Mouse (Mus musculus) stomach, postnatal 0 days (tissue): ENCODE results near the gene Akap14.

Experiments
- CTCF ChIP-seq: IDR thresholded peaks from 2 replicates; pipeline ENCODE4 v1.5.1; 2016; ENCODE audit warnings: antibody characterized with exemption, low read depth, mild to moderate bottlenecking, moderate library complexity
- EP300 ChIP-seq: optimal IDR thresholded peaks from 2 replicates; pipeline ENCODE3; 2016; ENCODE audit warnings: antibody characterized with exemption

GRCm38 (mm10) chrX:37125511-37125910 lies 43.1 kb downstream of the Akap14 start:
- TF ChIP-seq CTCF (no peak), EP300 (no peak)
